Mouse (Mus musculus) liver, adult 2 months (tissue): ENCODE measurements around the gene Traf7.

Experiments
- CTCF ChIP-seq: fragments of 200-500 bp; IDR thresholded peaks from 2 replicates; pipeline ENCODE4 v1.5.1; 2011; ENCODE audit warnings: low read depth, low read length, control low read depth
- POLR2A ChIP-seq: fragments of 200-500 bp; IDR thresholded peaks from 2 replicates; pipeline ENCODE4 v1.6.1; 2011; ENCODE audit warnings: low read length, control low read depth; ENCODE audit not compliant: insufficient read depth; ENCODE audit errors: extremely low read depth

DNA sequence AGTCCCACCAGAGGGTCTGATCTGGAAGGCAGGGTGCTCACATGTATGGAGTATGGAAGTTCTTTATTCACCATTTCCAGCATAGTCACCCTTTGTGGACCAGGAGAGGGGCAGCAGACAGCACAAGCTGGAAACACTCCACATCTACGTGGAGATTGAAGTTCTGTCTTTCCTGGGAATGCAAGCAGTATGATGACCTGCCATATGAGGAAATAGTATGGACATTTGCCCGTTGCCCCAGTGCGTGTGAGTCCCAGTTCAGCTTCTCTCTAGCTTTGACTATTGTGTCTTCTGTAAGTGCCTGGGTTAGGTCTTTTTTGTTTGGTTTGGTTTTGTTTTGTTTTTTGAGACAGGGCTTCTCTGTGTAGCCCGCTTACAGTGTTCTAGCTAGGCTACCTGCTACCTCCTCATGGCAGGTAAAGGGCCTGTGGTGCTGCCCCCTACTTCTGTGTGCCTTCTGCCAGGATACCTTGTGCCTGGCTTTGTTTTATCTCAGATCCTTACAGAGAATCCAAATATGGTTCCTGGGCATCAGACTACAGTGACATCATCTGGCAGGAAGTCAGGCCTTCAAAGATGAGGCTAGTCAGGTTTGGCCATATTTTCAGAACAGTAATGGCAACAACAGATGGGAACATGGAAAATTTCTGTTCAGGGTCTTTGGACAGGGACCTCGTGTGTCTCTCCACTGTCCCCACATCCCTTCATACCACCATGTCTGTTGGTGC lies 32.7 kb upstream of the Traf7 start:
- no peak for TF ChIP-seq POLR2A
- TF ChIP-seq CTCF, result no peak
